Mouse (Mus musculus) layer of hippocampus, adult 2 months (tissue): Measurements from ENCODE around the gene Anks1. TPM values are rescaled to one million over a fixed set of nuclear protein-coding genes. Genes with fewer than 3 reads are reported as not detected.
"Not testable (repeated sequence)": the region's sequence is repeated elsewhere in the genome, so short reads cannot be mapped to it uniquely, and the experiment has no call there.

ENCODE experiments used
- DNase-seq, 2 experiments: peaks; one replicate each; pipeline ENCODE4 v3.0.0; 2022; ENCODE audit warnings: low spot score in 2 of 2
- H3K27ac ChIP-seq: fragments of 200-600 bp; 2 replicates; pipeline ENCODE4 v1.8.1; 2022
- H3K4me3 ChIP-seq: fragments of 200-600 bp; 2 replicates; pipeline ENCODE4 v1.8.1; 2022; ENCODE audit warnings: mild to moderate bottlenecking
- CTCF ChIP-seq: fragments of 200-600 bp; conservative IDR thresholded peaks from 2 replicates; pipeline ENCODE4 v1.8.1; 2022; ENCODE audit warnings: antibody characterized with exemption, mild to moderate bottlenecking, moderate library complexity
- total RNA-seq, 2 experiments: library from RNA; stranded (reverse); gene quantifications; 2 replicates each; pipeline ENCODE4 v1.2.3; 2021

Gene Anks1
- total RNA-seq, 2 experiments from 2014 or later: 35.6 to 42.0 TPM

DNA sequence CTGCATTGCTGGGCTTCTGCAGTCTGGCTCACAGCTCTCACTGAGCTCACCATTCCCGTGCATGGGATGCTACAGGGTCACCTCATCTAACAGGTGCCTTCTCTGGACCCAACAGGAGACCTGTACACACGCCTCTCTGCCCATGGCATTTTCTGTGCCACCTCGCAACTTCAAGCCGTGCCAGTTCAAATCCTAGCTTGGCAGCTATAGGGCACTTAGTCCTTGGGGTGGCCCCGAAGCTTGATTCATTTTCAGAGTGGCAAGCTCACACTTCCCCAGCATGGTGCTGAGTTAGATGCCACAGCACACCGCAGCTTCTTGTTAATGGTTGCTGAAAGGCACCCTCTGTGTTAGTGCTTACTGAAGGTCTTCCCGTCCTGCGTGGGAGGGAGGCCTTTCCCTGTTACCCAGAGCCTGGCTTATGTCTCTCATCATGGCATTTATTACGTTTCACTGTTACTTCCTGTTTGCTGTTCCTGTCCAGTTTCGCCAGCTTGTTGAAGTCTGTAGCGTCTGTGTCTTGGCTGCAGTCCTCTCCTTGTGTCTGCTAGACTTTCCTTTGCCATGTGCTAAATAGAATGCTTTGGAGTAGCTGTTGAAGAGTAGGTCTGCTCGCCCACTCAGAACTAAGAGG, 29.1 kb downstream of the Anks1 start:
- Histone ChIP-seq H3K4me3 (no peak overlapping the region), H3K27ac (no peak overlapping the region)
- TF ChIP-seq CTCF: no peak
- DNase-seq: peak in 1 of 2 experiments; percentile 16

DNA sequence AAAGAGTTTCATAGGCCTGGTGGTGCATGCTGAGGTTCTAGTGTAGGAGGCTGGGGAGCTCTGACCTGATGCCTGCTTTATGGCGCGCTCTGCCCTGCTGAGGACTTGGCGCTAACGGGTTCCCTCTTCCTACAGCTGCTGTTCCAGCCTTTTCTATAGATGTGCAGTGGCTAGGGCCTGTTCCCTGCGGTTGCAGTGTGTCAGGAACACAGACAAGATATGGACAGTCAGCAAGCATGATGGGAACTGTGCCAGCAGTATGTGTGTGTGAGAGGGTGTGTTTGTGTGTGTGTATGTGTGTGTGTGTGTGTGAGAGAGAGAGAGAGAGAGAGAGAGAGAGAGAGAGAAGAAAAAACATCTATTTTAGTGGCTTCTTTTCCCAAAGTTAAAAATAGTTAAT, 29.9 kb downstream of the Anks1 start:
- no peak for DNase-seq
- Histone ChIP-seq H3K4me3 (no peak overlapping the region), H3K27ac (0 out of 2 replicates have a peak overlapping the region, but pooled peaks have one; percentile 36)
- TF ChIP-seq CTCF: no peak

DNA sequence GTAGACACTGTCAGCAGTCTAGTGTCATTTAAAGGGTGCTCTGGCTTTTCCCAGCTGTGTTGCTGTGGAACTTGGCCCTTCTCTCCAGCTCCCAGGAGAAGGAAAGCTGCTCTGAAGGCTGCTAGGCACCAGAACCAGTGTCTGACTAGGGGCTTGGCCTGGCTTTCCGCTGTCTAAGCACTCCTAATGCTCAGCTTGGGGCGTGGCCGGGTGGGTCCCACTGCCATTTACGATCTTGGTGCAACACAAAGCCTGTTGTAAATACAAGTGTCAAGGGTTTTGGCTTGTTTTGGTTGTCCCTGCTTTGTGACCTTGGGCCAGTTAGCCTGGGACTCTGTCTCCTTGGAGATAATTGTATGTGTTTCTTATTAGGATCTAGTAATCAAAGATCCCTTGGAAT, 31.2 kb downstream of the Anks1 start:
- no peak for DNase-seq
- Histone ChIP-seq H3K4me3 (no peak overlapping the region), H3K27ac (peak overlapping the region; percentile 23; the same call in 1 of the 2 replicates)
- no peak for TF ChIP-seq CTCF

DNA sequence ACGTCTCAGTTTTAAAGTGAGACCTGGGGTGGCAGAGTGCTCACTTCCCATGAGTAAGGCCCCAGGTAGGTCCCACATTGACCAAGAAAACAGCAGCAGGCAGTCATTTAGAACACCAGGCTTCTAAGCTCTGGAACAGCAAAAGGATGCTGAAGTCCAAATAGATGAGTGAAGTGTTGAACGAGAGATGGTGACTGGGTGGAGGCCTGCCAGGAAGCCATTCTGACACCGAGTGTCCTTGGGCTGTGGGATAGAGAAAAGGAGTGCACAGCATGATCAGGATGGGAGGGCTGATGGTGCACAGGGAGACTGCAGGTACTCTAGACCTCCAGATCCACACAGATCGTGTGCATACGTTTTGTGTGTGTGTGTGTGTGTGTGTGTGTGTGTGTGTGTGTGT, 32.1 kb downstream of the Anks1 start:
- TF ChIP-seq CTCF: no peak
- Histone ChIP-seq H3K27ac (no peak overlapping the region), H3K4me3 (no peak overlapping the region)
- no peak for DNase-seq

DNA sequence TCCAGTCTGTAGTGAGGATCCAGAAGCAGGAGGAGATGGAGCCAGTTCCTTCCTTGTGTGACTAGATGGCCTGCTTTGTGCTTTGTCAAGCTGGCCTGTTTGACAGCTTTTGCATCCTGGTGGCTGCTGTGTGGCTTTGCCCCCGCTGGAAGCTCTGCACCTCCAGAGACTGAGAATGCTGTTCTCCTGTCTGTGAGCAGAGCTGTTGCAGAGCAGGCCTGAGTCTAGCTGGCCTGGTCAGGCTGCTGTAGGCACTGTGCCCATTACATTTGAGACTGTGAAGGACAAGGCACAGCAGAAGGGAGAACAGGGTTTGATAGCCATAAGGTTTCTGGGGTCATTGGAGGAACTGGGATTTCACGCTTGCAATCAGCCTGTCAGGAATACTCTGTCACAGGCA, 32.6 kb downstream of the Anks1 start:
- Histone ChIP-seq H3K27ac (no peak overlapping the region), H3K4me3 (no peak overlapping the region)
- TF ChIP-seq CTCF: peak; percentile 12; the same call in 1 of the 2 replicates
- no peak for DNase-seq

DNA sequence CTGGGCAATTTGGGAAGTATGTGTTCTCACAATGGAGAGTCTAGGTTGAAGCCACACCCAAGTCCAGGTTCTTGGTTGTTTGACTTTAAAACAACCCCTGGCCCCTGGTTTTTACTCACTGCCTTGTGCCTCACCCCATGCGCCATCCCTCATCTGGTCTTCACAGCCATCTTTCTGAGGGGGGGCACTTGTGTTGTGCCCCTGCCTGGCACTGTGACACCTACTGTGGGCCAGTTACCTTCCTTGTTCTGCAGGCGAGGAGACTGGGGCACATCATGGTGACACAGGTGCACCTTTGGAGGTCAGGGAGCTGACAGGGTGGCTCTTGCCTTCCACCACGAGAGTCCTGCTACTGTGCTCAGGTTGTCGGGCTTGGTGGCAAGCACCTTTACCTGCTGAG, 33.0 kb downstream of the Anks1 start:
- TF ChIP-seq CTCF: no peak
- no peak overlapping the region for H3K27ac ChIP-seq
- DNase-seq: no peak
- H3K4me3 ChIP-seq: no peak overlapping the region

DNA sequence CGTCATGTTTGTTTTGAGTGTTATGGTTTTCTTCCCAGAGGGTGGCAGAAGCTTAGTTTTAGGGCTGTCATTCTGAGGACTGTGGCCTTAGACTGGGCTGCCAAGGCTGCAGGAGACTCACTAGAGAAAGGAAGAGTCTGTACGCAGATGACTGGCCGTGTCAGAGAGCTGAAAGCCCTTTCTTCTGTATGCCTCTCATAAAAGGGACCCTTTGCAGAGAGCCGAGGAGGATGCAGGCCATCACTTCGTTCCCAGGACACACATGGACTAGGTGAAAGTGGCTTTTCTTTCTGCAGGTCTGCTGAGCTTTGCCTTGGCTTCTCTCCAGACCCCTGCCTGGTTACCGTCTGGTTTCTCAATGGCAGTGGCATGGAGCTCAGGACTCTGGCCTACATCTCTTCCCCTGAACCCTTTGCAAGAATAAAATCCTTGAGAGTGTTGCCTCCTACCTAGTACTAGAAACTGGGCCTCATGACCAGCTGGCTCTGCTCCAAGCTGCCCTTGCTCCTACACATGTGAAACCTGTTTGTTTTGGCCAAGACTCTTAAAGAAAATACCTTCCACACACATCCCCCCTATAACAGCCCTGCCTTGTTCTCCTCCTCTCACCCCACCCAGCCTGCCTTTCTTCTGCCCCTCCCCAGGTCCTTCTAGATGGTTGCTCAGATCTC, 36.6 kb downstream of the Anks1 start:
- Histone ChIP-seq H3K4me3 (no peak overlapping the region), H3K27ac (peak overlapping the region; percentile 37; the same call in 1 of the 2 replicates)
- TF ChIP-seq CTCF: no peak
- no peak for DNase-seq

DNA sequence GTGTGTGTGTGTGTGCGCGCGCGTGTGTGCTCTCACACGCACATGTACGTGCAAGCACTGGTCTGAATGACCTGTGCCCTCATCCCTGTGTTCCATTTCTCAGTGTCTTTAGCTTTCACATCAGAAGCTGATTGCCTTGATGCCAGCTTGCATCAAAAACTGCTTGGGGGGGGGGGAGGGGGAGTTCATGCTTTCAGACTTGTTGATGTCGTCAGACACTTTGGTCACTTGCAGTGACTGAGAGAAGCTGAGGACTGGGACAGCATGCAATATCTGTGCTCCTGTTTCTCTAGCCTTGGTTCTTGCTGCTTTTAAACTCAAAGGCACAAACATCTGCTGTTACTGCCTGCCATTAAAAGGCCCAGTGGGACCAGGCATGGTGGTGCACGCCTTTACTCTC, 37.3 kb downstream of the Anks1 start:
- TF ChIP-seq CTCF: no peak
- no peak overlapping the region for H3K4me3 ChIP-seq
- no peak overlapping the region; the same call in 1 of the 2 replicates for H3K27ac ChIP-seq
- no peak for DNase-seq

DNA sequence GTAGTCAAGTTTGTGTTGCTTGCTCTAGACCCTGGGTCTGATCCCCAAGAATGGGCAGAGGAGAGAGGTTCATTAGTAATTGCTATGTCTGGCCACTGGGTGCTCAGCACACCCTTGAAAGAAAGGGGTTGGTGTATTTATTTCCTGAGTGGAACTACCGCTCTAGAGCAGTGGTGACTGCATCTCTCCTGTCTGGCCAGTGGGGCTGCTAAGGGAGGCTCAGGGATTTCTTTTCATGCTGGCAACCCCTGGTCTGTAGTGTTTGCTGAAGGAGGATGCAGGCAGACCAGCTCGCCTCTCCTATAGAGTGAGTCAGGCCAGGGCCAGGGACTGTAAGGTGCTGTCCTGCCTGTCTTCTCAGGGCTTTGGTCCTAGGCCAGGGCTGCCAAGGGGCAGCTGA, 38.0 kb downstream of the Anks1 start:
- H3K4me3 ChIP-seq: no peak overlapping the region
- H3K27ac ChIP-seq: no peak overlapping the region
- TF ChIP-seq CTCF: peak; percentile 38
- no peak for DNase-seq

DNA sequence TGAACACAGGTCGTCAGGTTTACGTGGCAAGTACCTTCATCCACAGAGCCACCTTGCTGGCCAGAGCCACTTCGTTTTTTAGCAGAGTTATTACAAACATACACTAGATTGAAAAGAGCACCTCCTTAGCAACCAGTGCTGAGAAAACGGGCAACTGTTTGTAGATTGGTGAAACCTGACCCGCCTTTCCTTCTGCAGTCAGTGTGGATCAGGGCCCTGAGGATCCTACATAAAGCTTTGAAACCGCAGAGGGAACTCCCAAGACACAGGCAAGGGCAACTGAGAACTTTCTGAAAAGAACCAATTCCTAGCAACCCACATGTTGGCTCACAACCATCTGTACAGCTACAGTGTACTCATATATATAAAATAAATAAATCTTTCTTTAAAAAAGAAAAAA, 44.0 kb downstream of the Anks1 start:
- Histone ChIP-seq H3K4me3 (no peak overlapping the region), H3K27ac (no peak overlapping the region)
- no peak for TF ChIP-seq CTCF
- no peak for DNase-seq

DNA sequence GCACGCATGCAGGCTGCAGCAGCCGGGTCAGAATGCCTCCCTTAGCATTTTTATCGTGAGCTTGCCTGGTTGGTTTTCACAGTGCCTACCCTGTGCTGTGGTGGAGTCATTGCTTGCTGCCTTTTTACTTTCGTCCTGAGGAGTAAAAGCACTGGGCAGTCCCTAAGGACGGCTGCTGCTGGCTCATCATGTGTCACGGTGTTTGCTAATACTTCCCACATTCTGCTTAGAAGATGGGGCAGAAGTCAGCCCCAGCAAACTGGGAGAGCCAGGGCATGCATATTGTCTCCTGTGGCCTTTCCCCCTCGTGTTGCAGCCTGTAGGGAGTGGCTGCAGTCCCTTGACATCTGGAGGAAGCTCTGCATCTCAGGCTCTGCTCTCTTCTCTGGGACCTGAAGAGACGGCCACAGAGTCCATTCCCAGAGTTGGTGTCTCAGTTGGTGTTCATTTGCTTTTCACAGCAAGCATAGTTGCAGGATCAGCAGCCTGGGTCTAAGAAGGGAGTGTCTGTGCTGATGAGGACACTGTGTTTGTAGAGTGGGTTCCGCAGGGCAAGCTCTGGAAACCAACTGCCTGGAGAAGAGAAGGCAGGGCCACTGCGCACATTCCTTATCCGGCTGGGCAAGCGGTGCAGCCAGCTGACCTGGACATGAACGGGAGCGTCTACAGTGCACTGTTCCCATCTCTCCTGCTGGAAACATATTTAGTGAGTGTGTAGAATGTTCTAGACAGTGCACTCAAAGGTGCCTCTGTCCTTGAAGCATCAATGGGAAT, 45.7 kb downstream of the Anks1 start:
- no peak overlapping the region for H3K4me3 ChIP-seq
- H3K27ac ChIP-seq: no peak overlapping the region; the same call in 1 of the 2 replicates
- TF ChIP-seq CTCF: no peak
- DNase-seq: no peak

DNA sequence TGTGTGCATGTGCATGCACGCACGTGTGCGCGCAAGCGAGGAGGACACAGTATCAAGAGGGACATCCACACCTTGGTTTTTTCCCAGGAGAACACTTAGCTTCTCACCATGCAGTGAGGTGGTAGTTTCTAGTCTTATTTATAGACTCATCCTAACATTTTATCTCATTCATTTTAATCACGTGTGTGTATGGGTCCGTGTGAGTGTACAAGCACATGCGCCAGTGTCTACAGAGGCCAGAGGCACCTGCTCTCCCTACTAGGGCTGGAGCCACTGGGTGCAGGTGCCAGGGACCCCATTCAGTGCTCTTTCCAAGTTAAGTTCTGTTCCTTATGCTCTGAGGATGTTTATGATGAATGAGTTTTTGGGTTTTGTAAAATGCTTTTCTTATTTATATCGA, 48.5 kb downstream of the Anks1 start:
- no peak overlapping the region for H3K27ac ChIP-seq
- H3K4me3 ChIP-seq: no peak overlapping the region
- TF ChIP-seq CTCF: no peak
- no peak for DNase-seq

DNA sequence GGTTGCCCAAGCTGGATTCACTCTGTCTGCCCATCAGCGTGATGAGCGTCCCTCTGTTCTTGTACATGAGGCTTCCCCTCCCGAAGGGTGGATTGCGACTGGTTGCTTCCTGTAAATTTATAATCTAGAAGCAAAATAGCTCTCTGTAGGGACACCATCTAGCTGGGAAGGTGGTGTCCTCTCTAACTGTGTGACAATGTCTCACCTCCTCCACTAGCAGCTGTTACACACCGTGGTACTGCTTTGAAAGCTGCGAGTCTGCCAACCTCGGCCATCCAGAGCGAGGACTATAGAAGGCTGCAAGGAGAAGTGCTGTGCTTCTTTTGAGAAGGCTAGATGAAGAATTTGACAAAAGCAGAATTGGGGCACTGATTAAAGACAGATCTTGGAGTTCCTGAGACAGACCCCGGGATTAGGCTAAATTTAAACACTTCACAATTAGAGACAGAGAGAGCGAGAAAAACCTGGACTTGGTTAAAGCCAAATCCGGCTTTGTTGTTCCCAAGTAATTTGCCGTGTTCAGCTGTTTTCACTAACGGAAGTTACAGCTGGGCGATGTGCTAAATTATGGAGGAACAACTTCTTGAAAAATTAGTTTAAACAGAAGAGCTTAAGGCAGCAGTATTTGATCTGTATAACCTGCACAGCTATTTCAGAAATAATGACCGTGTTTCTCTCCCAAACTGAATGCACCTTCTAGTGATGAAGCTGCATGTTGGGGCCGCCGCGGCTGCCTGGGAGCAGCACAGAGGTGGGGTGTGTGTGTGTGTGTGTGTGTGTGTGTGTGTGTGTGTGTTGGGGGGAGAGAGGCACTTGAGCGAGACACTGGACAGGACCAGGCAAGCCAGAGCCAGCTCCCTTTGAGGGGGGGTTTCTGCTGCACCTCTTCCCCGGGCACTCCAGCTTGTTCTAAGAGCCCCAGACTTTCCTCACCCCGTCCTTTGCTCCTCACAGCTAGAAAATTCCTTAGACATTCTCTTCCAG, 51.3 kb downstream of the Anks1 start:
- peak overlapping the region; percentile 57; the same call in 1 of the 2 replicates for H3K27ac ChIP-seq
- TF ChIP-seq CTCF: no peak
- H3K4me3 ChIP-seq: peak overlapping the region; percentile 19; the same call in 1 of the 2 replicates

DNA sequence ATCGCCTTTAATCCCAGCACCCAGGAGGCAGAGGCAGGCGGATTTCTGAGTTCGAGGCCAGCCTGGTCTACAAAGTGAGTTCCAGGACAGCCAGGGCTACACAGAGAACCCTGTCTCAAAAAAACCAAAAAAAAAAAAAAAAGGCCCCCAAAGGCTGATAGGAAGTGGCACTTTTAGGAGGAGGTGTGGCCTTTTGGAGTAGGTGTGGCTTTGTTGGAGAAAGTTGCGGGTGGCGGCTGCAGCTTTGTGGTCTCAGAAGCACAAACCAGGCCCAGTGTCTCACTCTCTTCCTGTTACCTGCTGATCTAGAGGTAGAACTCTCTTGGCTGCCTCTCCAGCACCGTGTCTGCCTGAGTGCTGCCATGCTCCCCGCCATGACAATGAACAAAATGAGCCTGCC, 54.0 kb downstream of the Anks1 start:
- H3K4me3 ChIP-seq, DNase-seq, H3K27ac ChIP-seq: not testable (repeated sequence)

More for the DNA sequence above, 51.3 kb downstream of the Anks1 start:
- DNase-seq: peak in 1 of 2 experiments; percentile 32
